Mouse (Mus musculus): ENCODE measurements around the gene Cntnap1.

- no peak for TF ChIP-seq CTCF (IDR thresholded peaks at IDR 0.05; ENCODE audit: control insufficient read depth, insufficient read depth, insufficient read length)
- TF ChIP-seq MYOD1 (IDR thresholded peaks at IDR 0.05; ENCODE audit: control insufficient read depth, insufficient read length, low read depth), result no peak
- no peak for TF ChIP-seq FOSL1 (IDR thresholded peaks at IDR 0.05; ENCODE audit: insufficient read depth, low read length, poor library complexity, severe bottlenecking)
- TF ChIP-seq MAX (IDR thresholded peaks at IDR 0.05), result no peak
- no peak for TF ChIP-seq USF1 (IDR thresholded peaks at IDR 0.05; ENCODE audit: low read depth)
- TF ChIP-seq MYOG (IDR thresholded peaks at IDR 0.05; ENCODE audit: control insufficient read depth, extremely low read depth, insufficient read length), result no peak
- no peak for TF ChIP-seq CEBPB (IDR thresholded peaks at IDR 0.05; ENCODE audit: low read depth)
Observed at GRCm38 (mm10) chr11:101167211-101167962, 2.9 kb upstream of the Cntnap1 start.
